Mouse (Mus musculus) forebrain, embryonic 16.5 days (tissue): ENCODE measurements at regions not wholly inside any gene's neighbourhood (a gene's known extent, or its start where the extent isn't known, plus 50 kb on each side); places are given as distances from the start of the nearest gene placed in this dataset.

Experiments used
- ATAC-seq: fragments of 200-750 bp; cut with Nextera tagmentation; 2 replicates; pipeline ENCODE4 v1.8.0; 2017; ENCODE audit warnings: mild to moderate bottlenecking, moderate library complexity
- H3K27ac ChIP-seq: fragments of 300-500 bp; sonication (generic); 2 replicates; pipeline ENCODE4 v1.5.1; 2014; ENCODE audit warnings: low read length, control low read depth
- H3K27me3 ChIP-seq: fragments of 300-500 bp; sonication (generic); replicated peaks from 2 replicates; pipeline ENCODE4 v1.6.1; 2014; ENCODE audit warnings: low read length; ENCODE audit not compliant: control insufficient read depth, insufficient read depth
- H3K36me3 ChIP-seq: fragments of 300-500 bp; sonication (generic); 2 replicates; pipeline ENCODE4 v1.6.1; 2014; ENCODE audit not compliant: control insufficient read depth, insufficient read depth
- H3K4me1 ChIP-seq: fragments of 300-500 bp; sonication (generic); replicated peaks from 2 replicates; pipeline ENCODE4 v1.6.1; 2014; ENCODE audit warnings: low read length; ENCODE audit not compliant: control insufficient read depth, insufficient read depth
- H3K4me2 ChIP-seq: fragments of 300-500 bp; sonication (generic); 2 replicates; pipeline ENCODE4 v1.6.1; 2014; ENCODE audit warnings: mild to moderate bottlenecking, low read length, control low read depth
- H3K4me3 ChIP-seq: fragments of 300-500 bp; sonication (generic); replicated peaks from 2 replicates; pipeline ENCODE4 v1.5.1; 2014; ENCODE audit warnings: mild to moderate bottlenecking, low read length, control low read depth
- H3K9ac ChIP-seq: fragments of 300-500 bp; sonication (generic); replicated peaks from 2 replicates; pipeline ENCODE4 v1.6.1; 2014; ENCODE audit warnings: low read depth, low read length, control low read depth
- H3K9me3 ChIP-seq: fragments of 300-500 bp; sonication (generic); 2 replicates; pipeline ENCODE4 v1.6.1; 2016; ENCODE audit warnings: low read length; ENCODE audit not compliant: control insufficient read depth
- WGBS: fragments of 180-500 bp; shearing (Covaris S2); extraction: QIAGEN DNeasy Blood & Tissue Kit; methylation state at CpG from one replicate; pipeline ENCODE4 v1.1.7; 2014; 5-methylcytosine and 5-hydroxymethylcytosine counted together

DNA sequence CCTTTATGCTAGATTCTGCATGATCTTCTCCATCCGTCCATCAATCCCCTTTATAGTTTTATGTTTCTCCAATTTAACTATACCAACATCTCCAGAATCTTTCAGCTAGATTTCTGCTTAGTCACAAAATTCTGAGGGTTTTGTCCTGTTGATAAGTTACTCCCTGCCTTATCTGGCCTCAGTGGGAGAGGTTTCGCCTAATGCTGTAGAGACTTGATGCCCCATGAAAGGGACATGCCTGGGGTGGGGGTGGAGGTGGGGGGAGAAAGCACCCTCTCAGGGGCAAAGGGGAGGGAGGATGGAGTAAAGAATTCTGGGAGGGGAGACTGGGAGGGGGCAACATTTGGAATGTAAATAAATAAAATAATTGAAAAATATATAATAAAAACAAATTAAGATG is 93.2 kb upstream of the Jazf1 start:
- Histone ChIP-seq H3K4me3 (no peak overlapping the region), H3K9ac (no peak overlapping the region), H3K27ac (no peak overlapping the region), H3K27me3 (no peaks in the 10 kb centered on the region), H3K36me3 (no peaks in the 10 kb centered on the region), H3K4me2 (no peak overlapping the region), H3K9me3 (no peaks in the 10 kb centered on the region), H3K4me1 (no peaks in the 10 kb centered on the region)
- no peak for ATAC-seq
- WGBS, result 76% methylated on average over 2 of the region's 2 CpGs

DNA sequence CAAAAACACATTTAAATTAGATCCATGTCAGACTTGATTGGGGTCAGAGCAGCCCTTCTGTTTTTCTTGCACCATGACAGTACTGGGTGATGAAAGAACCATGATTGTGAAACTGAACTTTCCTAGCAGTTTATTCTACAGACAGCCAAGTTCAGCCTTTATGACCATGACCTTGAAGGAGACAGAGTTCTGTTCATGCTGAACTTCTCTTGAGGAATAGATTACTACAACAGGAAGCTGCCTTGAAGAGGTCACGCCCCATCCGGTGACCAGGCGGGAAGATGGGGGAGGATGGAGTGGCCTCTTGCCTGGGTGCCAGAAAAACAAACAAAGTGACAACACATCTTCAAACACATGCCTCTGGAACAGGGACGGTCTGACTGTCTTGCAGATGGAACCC is 86.2 kb upstream of the Jazf1 start:
- no peak overlapping the region for H3K9ac ChIP-seq
- H3K4me2 ChIP-seq, result no peak overlapping the region
- H3K4me3 ChIP-seq, result no peak overlapping the region
- H3K4me1 ChIP-seq, result no peaks in the 10 kb centered on the region
- H3K9me3 ChIP-seq, result no peaks in the 10 kb centered on the region
- no peaks in the 10 kb centered on the region for H3K27me3 ChIP-seq
- ATAC-seq, result no peak
- WGBS, result 82% methylated on average over 4 of the region's 4 CpGs
- H3K27ac ChIP-seq, result no peak overlapping the region
- H3K36me3 ChIP-seq, result no peaks in the 10 kb centered on the region

DNA sequence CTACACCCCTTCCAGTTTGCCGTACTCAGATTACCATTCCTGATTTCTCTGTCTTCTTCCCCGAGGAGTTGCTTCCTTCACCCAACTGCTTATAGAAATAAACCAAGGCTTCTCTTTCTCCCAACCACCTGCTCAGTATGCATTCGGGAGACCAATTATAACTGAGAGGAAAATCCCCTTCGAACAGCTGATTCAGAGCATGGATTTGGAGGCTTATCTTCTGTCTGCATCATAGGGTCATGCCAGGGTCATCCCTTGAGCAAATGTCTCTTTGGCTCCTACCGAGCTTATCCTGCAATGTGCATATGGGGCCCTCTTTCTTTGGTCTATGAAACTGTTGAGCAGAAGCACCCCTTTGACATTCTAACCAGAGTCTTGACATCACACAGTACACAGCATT is 79.0 kb upstream of the Jazf1 start:
- 69% methylated on average over 5 of the region's 5 CpGs for WGBS
- ATAC-seq, result no peak

DNA sequence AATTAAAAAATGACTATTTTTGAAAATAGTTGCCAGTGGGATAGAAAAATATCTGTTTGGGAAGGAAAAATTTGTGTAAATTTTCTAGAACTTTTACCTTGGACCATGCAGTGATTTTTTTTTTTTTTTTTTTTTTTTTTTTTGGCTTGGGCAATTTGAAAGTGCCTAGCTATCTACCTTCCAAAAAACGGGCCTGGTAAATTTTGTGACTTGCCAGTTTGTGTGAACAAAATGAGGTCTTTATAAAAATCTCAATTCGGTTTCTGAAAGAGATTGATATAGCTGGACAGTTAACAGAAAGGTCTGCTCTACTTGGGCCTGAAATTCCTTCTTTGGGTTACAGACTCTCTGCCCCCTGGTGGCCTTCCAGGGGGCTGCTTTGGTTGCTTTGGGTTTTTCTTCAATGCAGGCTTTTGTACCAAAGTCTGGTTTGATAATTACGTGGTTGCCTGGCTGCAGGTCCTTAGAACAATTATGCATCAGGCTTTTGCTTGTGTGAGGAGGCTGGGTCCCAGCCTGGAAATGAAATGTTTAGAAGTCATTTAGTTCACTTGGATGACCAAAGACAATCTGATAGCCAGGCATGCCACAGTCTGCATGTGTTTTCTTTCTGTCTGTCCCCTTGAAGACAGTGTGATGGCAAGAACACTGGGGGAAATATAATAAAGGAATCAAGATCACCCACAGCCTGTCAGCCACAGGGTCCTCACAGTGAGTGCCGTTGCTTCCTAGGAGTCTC is 75.6 kb upstream of the Jazf1 start:
- no peak overlapping the region for H3K9ac ChIP-seq
- H3K4me3 ChIP-seq, result no peak overlapping the region
- H3K4me1 ChIP-seq, result 0 out of 2 replicates have a peak, but pooled peaks cover 5% of the 10 kb centered on the region
- no peak overlapping the region for H3K4me2 ChIP-seq
- H3K9me3 ChIP-seq, result no peaks in the 10 kb centered on the region
- 11% methylated on average over 4 of the region's 4 CpGs for WGBS
- H3K27me3 ChIP-seq, result no peaks in the 10 kb centered on the region; the same call in 1 of the 2 replicates
- no peaks in the 10 kb centered on the region for H3K36me3 ChIP-seq
- no peak overlapping the region for H3K27ac ChIP-seq
- peak; percentile 50; the same call in 1 of the 2 replicates for ATAC-seq

More for the DNA sequence above, 79.0 kb upstream of the Jazf1 start:
- no peak overlapping the region for H3K4me3 ChIP-seq
- H3K9me3 ChIP-seq, result no peaks in the 10 kb centered on the region
- H3K4me2 ChIP-seq, result no peak overlapping the region
- H3K9ac ChIP-seq, result no peak overlapping the region
- no peaks in the 10 kb centered on the region for H3K36me3 ChIP-seq
- H3K27ac ChIP-seq, result no peak overlapping the region
- H3K4me1 ChIP-seq, result 0 out of 2 replicates have a peak, but pooled peaks cover 5% of the 10 kb centered on the region
- no peaks in the 10 kb centered on the region; the same call in 1 of the 2 replicates for H3K27me3 ChIP-seq

DNA sequence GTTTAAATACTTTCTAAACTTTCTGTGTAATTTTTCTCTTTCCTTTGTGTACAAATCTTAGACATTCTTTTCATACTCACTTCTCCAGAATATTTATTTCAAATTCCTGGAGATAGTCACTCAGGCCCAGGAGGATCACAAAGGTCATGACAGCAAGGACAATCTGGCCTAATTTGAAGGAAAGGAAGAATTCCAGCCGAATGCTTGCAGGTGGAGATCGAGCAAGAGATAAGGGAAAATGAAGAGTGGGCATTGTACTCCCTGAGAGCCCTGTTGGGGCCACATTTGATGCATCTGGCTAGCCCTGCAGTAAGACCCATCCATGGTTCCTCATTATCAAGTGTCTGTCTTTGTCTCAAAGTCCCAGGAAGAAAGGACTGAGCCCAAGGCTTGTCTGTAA is 66.0 kb upstream of the Jazf1 start:
- Histone ChIP-seq H3K9ac (no peak overlapping the region), H3K36me3 (no peaks in the 10 kb centered on the region), H3K27ac (no peak overlapping the region), H3K4me1 (no peaks in the 10 kb centered on the region), H3K27me3 (no peaks in the 10 kb centered on the region), H3K9me3 (no peaks in the 10 kb centered on the region), H3K4me3 (no peak overlapping the region), H3K4me2 (no peak overlapping the region)
- no peak for ATAC-seq
- WGBS, result 81% methylated on average over 2 of the region's 2 CpGs

DNA sequence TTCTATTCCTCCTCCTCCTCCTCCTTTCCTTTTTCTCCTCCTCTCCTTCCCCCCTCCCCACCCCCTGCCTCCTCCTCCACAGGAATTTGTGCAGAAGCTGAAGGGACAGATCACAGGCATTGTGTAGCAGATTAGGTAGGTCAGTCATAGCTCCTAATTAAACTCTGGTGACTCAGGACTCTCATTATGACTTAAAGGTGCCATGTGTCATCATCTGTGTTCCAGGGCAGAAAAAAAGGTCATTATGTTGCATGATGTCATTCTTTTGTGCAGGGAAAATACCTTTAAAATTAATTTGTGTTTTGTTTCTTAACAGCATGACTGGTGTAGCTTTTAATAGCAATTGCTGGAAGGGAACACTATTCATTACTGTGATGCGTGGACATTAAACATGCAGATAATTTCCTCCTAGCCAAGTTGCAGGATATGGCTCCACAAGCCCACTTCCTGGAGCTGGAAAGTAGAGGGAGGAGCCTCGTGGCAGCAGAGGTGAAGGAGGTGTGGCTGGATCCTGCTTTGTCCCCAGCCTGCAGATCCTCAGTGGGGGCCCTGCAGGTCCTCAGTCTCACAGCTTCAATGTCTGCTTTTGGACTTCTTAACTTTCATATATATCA is 62.4 kb upstream of the Jazf1 start:
- Histone ChIP-seq H3K4me3 (no peak overlapping the region), H3K4me1 (no peaks in the 10 kb centered on the region), H3K9ac (no peak overlapping the region), H3K36me3 (no peaks in the 10 kb centered on the region), H3K27ac (no peak overlapping the region), H3K9me3 (no peaks in the 10 kb centered on the region), H3K4me2 (no peak overlapping the region), H3K27me3 (no peaks in the 10 kb centered on the region)
- ATAC-seq, result no peak
- WGBS, result 2% methylated on average over 2 of the region's 2 CpGs

DNA sequence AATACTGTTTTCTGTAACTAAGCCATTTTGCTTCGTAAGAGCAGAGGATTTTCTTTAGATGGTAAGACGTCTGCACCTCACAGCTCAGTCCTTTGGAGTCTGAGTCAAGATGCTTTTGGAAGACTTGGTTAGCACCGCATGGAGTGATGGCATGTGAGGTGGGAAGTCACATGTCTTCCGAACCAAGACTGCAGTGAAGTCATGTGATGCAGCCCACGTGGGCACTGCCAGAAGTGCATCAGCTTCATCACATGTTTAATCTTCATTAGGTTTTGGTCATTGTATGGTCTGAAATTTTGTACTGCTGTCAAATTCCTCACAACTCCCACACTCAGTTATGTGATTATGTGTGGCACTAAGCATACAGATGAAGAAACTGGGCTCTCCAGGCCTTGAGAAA is 58.3 kb upstream of the Jazf1 start:
- no peaks in the 10 kb centered on the region for H3K4me1 ChIP-seq
- no peaks in the 10 kb centered on the region for H3K27me3 ChIP-seq
- no peak overlapping the region for H3K9ac ChIP-seq
- no peak for ATAC-seq
- no peaks in the 10 kb centered on the region for H3K36me3 ChIP-seq
- WGBS, result 76% methylated on average over 5 of the region's 5 CpGs
- H3K4me3 ChIP-seq, result no peak overlapping the region
- H3K9me3 ChIP-seq, result no peaks in the 10 kb centered on the region
- no peak overlapping the region for H3K27ac ChIP-seq
- no peak overlapping the region for H3K4me2 ChIP-seq

DNA sequence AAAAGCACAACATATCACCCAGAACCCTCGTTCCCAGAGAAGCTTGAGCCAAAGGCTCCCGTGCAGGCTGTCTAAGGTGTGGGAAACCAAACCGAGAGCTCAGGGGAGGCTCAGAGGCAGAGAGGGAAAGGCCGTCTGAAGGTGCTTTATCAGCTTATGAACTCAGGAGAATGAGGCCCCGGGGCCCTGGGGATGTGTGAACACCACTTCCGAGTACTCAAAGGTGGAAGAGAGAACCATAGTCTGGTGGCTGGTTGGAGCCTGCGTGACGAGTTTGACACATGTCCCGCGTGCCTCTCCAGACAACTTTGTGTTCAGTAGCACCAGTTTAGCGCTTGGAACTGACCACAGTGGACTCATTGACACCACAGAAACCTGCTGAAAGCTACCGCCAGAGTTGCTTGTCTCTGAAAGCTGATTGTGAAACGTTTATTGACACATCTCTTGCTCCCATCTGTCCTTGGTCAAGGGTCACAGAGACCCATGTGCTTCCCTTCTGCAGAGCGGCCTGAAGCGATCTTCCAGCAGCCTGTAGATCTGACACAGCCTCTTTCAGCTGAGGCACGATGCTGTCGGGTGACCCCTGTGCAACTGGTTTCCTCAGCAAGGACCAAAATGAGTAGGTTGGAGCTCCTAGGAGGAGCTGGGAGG is 56.5 kb upstream of the Jazf1 start:
- H3K27me3 ChIP-seq, result no peaks in the 10 kb centered on the region
- 89% methylated on average over 17 of the region's 17 CpGs for WGBS

DNA sequence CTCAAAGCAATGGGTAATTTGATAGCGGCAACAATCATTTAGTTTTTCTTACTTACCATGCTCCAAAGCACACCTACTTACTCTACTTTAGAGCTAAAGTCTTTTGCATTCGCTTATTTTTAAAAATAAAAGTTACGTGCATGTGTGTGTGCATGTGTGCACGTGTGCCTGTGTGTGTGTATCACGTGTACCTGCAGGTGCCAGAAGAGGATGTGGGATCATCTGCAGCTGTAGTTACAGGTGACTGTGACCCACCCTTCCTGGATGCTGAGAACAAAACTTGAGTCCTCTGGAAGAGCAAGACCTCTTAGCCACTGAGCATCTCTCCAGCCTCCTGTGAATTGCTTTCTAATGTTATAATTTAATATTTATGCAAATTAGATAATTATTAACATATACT is 52.0 kb upstream of the Jazf1 start:
- H3K36me3 ChIP-seq, result no peaks in the 10 kb centered on the region
- no peaks in the 10 kb centered on the region for H3K4me1 ChIP-seq
- no peaks in the 10 kb centered on the region for H3K9me3 ChIP-seq
- no peaks in the 10 kb centered on the region for H3K27me3 ChIP-seq
- no peak for ATAC-seq
- 95% methylated on average over 5 of the region's 5 CpGs for WGBS
- no peak overlapping the region for H3K4me3 ChIP-seq
- no peak overlapping the region for H3K27ac ChIP-seq
- no peak overlapping the region for H3K4me2 ChIP-seq
- no peak overlapping the region for H3K9ac ChIP-seq

More for the DNA sequence above, 56.5 kb upstream of the Jazf1 start:
- H3K4me2 ChIP-seq, result no peak overlapping the region
- ATAC-seq, result no peak
- H3K9me3 ChIP-seq, result no peaks in the 10 kb centered on the region
- no peak overlapping the region for H3K27ac ChIP-seq
- no peaks in the 10 kb centered on the region for H3K4me1 ChIP-seq
- no peak overlapping the region for H3K9ac ChIP-seq
- no peaks in the 10 kb centered on the region for H3K36me3 ChIP-seq
- H3K4me3 ChIP-seq, result no peak overlapping the region
